Comparison of ENCODE assay signal across 25 mouse cellular contexts in genomic region chr7:80218666-80219065, GRCm38 (mm10). TPM values are rescaled to one million over a fixed set of nuclear protein-coding genes. Genes with fewer than 3 reads are reported as not detected.
"Had no signal": no experiment of that assay in that cellular context is flagged by ENCODE, and none has a peak within 500 bp of the region (broad histone marks: within the 10 kb centered on the region; RNA-seq: fewer than 3 reads in every experiment).

No protein-coding gene starts in this region.

- DNase-seq: gastrocnemius, postnatal 14 days; gastrocnemius, postnatal 36 days; heart, adult 2 months; heart, postnatal 14 days; heart, postnatal 36 days; kidney, adult 11 months; kidney, adult 2 months; kidney, adult 9 months; kidney, postnatal 14 days; kidney, postnatal 36 days; layer of hippocampus, adult 9-11 months; layer of hippocampus, postnatal 36 days; left cerebral cortex, postnatal 4 days had no signal

- H3K27me3 ChIP-seq: heart, embryonic 13.5 days; heart, embryonic 15.5 days; hindbrain, embryonic 13.5 days; hindbrain, embryonic 15.5 days; kidney, embryonic 15.5 days; limb, embryonic 13.5 days; limb, embryonic 15.5 days; liver, embryonic 12.5 days had no signal

- H3K4me1 ChIP-seq: kidney, embryonic 15.5 days had no signal

- H3K4me3 ChIP-seq: heart, adult 2 months; heart, embryonic 13.5 days; heart, embryonic 15.5 days; hindbrain, embryonic 13.5 days; hindbrain, embryonic 15.5 days; kidney, embryonic 15.5 days; limb, embryonic 13.5 days; limb, embryonic 15.5 days; liver, embryonic 12.5 days had no signal

- H3K27ac ChIP-seq: heart, adult 2 months; heart, embryonic 13.5 days; heart, embryonic 15.5 days; hindbrain, embryonic 13.5 days; hindbrain, embryonic 15.5 days; hindbrain, postnatal 0 days; kidney, embryonic 15.5 days; kidney, postnatal 0 days; limb, embryonic 13.5 days; limb, embryonic 15.5 days; liver, embryonic 12.5 days; liver, embryonic 14.5 days had no signal

RNA-seq across cellular contexts. Expression of gene Ttll13, which starts 27.5 kb away (rescaled TPM):
- total RNA-seq: hematopoietic stem cell, adult 5-6 weeks had no signal
